Mouse (Mus musculus) right cerebral cortex, adult 2 months (tissue): ENCODE measurements around the gene Lmbrd1.
"Not testable (repeated sequence)": the region's sequence is repeated elsewhere in the genome, so short reads cannot be mapped to it uniquely, and the experiment has no call there.

Experiments
- DNase-seq, 2 experiments: peaks; one replicate each; pipeline ENCODE4 v3.0.0; 2021 to 2022; ENCODE audit warnings: low spot score in 2 of 2

The Lmbrd1 gene

DNA sequence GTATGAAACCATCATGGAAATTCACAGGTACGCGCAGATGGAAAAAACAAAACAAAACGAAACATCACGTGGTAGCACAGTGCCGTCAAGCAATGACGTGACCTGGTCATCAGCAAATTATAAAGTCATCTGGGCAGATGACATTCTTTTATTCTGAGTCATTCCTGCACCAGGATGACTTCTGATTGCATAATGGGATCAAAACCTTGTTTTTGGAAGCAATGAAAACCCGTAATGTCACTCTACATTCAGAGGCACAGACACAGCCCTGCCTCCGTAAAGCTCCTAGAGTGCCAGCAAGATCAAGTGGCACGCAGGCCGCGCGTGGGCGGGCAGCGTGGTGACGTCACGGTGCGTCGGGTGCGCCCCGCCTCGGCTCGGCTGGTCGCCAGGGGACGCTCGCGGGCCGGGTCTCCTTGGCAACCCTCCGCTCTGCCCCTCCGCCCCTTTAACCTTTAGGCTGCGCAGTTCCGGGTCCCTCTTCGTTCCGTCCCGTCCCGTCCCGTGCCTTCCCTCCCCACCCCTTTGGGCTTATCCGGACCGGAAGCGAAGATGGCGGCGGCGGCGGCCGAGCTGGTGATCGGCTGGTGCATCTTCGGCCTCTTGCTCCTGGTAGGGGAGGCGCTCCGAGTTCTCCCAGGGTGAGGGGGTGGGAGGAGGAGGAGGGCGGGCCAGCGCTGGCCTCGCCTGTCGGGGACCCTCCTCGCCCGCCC, at the start of gene Lmbrd1:
Gene Lmbrd1 (plus strand): TSS at position 426 of the 713 bp plus-strand sequence.
- peak; percentile 95 to 98 for DNase-seq

DNA sequence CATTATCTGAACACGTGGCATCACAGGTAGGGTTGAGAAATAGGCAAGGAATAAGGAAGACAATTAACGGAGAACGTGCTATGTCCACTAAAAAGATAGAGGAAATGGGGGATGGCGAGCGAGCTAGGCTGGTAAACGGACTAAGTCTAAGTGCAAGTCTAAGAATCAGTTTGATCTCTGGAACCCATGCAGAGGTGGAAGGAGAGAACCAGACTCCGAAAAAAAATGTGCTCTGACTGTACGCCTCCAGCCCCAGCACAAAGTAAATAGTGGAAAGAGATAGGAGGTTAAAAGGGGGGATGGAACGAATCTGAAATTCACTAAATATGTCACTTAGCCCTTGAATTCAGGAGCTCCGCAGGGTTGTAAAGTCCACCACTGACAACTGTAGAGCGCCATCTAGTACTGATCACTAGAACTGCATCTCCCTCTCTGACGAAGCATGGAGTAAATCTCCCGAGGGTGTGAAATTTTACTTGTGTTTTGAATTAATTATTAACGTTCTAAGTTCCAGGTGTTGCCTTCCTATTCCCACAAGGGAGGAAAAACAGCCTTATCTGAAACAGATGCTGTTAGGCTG, 44.8 kb upstream of the Lmbrd1 start:
- peak; percentile 28 to 48 for DNase-seq

DNA sequence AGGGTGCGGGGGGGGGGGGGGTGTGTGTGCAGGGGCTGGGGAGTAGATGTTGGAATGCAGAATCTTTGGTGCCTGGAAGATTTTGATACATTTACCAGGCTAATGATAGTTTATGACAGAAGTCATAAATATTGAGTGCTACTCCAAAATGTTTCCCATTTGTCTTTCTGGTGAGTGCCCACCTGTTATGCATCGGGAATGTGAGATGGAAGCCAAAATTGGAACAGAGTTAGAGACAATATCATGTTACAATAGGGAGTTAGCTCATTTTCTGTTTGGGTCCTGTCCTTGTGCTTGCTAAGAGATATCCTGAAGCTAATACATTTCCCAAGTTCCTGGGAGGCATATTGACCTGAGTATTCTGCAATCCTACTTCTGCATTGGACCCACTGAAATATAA, 28.3 kb upstream of the Lmbrd1 start:
- DNase-seq, result no peak

DNA sequence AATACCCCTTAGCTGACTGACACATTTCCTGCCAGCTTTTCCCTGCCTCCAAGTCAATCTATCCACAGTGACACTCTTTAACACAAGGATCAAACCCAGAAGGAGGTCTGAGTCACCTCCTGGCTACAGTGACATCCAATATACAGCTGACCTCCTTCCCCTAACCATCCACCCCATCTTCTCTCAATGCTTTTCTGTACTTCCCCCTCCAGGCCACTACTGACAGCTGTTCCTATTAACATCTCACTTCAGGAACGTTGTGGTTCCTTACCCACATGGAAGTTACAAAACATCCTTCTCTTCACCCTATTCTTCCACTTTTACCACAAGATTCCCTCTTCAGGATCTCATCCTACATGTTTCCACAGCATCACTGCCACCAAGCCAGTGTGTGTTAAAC, 18.5 kb upstream of the Lmbrd1 start:
- DNase-seq, result no peak

DNA sequence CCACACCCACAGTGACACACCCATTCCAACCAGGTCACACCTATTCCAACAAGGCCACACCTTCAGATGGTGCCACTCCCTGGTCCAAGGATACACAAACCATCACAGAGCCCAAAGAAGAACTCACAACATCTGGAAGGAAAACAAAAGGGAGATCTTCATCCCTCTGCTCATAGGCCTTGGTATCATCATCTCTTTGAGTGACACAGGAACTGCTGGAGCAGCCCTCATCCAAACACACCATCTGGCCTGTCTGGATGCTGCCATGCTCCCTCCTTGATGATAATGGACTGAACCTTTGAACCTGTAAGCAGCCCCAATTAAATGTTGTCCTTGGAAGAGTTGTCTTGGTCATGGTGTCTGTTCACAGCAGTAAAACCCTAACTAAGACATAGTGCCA, 17.8 kb upstream of the Lmbrd1 start:
- not testable (repeated sequence) for DNase-seq

DNA sequence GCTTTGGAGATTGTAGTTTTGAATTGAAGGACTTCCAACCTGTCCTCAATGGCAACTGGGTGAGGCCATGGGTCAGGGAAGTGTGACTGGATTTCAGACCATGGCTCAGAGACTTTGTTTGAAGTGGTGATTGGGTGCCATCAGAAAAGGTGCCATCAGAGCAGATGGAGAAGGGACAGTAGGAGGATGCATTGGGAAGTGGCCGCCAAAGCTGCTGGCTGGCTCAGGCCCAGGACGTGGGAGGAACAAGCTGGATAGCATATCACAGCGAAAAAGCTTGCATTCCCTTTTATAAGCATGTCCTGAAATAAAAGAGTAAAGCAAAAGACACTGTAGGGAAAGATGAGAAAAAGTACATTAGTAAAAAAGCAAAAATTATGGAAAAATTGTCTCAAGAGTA, 16.9 kb upstream of the Lmbrd1 start:
- peak; percentile 90 to 95 for DNase-seq

DNA sequence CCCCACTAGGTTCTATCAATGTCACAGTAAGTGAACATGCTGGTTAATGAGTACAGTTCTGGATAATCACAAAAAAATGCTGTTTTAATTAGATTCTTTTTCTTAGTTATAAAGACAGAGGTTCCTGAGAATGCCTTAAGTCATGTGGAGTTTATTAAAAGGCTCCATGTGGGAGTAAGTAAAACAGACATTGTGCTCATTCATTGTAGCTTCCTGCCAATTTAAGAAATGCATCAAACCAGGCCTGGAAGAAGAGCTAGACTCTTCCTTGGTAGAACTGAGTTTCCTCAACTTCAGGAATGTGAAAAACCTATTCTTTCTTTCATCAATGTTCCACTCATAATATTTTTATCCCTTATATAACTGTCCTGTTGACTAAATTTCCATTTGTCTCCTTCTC, 14.3 kb upstream of the Lmbrd1 start:
- DNase-seq, result no peak

DNA sequence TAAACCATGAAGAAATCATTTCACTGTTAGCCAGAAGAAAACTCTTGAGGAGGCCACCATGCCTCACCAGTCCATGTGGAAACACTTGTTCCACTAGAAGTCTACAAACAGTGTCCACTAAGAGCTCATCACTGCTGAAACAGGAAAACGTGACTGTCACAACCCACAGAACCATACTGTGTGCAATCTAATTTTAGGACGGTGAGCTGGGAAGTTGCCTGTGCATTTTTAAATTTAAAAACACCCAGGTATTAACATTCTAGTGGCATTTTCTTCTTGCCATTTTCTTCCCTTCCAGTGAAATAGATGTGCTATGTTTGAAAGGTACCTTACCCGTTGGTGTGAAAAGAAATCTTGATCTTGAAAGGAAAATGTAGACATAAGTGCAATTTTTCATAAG, 5.2 kb upstream of the Lmbrd1 start:
- DNase-seq, result no peak

DNA sequence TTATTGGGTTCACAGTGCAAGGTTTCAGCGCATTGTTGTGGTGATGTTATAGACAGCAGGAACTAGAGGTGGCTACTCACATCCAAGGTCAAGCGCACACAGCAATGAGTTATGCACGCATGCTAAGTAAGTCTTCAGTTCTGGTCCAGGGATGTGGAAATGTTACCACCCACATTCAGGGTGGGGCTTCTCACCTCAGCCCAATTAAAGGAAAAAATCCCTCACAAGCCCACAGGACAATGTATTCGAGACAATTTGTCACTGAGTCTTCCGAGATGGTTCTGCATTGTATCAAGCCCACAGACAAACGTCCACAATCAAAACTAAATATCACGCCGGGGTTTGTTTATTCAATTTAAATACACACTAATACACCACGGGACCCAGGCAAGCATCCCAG, 724 bp upstream of the Lmbrd1 start:
- peak in 1 of 2 experiments; percentile 36 for DNase-seq

DNA sequence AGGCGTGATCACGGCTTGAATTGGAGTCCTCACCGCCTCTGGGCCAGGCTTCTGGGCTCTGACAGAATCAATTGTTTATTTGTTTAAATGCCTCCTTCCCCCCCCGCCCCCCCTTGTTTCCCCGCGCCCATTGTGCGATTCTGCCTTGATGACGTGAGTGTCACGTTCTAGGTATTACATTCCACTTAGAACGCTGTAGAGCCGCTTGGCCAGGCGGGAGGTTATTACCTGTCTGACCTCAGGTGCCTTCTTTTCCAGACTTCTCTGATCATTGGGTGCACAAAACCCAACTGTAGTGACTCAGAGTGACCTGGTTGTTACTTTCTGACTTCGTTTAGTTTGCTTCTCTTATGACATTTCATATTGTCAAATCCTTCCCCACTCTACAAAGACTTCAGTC, 641 bp downstream of the Lmbrd1 start:
- peak in 1 of 2 experiments; percentile 28 for DNase-seq

DNA sequence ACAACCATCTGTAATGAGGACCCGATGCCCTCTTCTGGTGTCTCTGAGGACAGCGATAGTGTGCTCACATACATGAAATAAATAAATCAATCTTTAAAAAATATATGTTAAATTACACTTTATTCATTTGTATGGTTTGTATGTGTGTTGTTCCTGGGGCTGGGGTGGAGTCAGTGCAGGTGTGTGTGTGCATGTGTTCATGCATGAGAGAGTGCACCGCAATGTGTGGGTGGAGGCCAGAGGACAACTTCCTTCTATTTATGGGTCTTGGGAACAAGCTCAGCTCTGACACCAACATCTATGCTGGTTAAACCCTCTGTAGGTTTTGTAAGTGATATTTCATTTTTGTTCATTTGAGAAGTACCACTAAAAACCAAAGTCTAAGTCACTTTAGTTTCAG, 2.6 kb downstream of the Lmbrd1 start:
- no peak for DNase-seq

DNA sequence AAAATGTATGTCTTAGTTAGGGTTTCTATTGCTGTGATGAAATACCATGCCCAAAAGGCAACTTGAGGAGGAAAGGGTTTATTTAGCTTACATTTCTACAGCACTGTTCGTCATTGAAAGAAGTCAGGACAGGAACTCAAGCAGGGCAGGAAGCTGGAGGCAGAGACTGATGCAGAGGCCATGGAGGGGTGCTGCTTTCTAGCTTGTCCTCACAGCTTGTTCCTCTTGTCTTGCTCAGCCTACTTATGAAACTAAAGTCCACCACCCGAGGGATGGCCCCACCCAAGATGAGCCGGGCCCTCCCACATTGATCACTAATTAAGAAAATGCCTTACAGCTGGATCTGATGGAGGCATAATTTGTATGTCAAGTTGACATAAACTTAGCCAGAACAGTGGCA, 3.5 kb downstream of the Lmbrd1 start:
- DNase-seq, result no peak

DNA sequence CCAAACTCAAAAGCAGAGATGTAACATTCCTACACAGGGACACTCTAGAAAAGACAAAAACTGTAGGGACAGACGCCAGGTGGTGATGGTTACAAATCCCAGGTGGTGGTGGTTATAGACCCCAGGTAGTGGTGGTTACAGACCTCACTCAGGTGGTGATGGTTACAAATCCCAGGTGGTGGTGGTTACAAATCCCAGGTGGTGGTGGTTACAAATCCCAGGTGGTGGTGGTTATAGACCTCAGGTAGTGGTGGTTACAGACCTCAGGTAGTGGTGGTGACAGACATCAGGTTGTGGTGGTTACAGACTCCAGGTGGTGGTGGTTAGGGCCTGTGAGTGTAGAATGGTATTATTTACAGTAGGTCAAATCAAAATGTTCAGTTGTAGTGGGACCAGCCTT, 5.5 kb downstream of the Lmbrd1 start:
- DNase-seq, result no peak

DNA sequence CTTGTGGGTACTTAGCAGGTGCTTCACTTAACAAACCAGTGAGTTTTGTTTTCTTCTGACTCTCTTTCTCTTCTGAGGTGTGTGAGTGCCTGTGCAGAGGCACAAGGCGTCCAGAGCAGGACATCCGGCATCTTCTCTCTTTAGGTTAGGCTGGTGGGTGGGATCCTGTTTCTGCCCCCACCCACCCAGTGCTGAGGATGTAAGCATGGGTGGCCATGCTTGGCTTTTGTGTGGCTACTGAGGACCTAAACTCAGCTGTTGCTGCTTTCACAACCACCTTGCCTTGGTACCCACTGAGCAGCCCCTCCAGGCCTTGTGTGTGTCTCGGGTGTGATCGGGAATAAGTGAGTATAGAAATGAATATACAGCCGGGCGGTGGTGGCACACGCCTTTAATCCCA, 7.2 kb downstream of the Lmbrd1 start:
- no peak for DNase-seq

DNA sequence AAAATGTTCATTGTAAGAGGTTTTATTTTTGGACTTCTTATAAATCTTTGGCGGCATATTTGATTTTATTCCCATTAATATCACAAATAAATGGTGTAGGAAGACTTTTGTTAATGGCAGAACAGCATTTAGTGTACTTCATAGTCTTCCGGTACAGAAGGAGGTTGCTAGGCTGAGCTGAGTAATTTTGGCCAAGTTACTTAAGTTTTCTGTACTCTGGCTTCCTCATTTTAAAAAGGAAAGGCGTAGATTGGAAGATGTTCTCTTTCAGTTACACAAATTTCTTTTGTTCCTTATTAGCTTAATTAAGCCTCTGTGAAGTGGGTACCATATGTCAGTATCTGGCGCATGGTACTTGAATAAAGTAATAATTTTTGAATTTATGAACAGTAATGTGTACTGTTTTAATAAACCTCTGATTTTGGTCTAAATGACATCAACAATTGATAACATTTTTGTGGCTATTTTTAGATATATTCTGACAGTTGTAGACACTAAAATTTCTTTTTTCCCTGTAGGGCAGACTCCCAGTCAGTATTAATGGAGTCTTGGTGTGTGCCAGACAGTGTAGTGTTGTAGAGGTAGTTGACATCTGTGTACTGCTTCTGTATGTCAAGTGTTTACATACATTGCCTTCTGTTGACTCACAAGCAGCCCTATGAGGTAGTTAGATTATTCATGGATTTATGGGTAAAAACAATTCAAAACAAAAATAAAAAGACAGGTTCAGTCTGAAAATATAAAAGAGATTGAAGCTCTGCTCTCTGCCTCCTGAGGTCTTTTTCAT, 8.0 kb downstream of the Lmbrd1 start:
- no peak for DNase-seq

DNA sequence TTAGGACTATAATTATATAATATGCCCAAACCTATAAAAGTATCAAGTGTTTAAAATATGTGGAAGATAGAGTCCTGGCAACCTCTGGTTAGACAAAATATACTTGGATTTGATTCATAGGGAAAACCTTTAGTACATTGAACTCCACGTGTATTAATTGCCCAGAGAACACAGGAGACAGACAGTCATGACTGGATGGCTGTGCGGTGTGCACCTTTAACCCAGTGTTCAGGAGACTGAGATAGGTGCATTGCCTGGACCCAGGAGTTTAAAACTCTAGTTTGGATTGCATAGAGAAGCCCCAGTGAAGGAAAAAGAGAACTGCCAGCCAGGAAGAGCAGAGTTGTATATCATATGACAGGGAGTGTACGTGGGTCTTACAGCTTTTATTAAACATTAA, 19.2 kb downstream of the Lmbrd1 start:
- DNase-seq, result no peak

DNA sequence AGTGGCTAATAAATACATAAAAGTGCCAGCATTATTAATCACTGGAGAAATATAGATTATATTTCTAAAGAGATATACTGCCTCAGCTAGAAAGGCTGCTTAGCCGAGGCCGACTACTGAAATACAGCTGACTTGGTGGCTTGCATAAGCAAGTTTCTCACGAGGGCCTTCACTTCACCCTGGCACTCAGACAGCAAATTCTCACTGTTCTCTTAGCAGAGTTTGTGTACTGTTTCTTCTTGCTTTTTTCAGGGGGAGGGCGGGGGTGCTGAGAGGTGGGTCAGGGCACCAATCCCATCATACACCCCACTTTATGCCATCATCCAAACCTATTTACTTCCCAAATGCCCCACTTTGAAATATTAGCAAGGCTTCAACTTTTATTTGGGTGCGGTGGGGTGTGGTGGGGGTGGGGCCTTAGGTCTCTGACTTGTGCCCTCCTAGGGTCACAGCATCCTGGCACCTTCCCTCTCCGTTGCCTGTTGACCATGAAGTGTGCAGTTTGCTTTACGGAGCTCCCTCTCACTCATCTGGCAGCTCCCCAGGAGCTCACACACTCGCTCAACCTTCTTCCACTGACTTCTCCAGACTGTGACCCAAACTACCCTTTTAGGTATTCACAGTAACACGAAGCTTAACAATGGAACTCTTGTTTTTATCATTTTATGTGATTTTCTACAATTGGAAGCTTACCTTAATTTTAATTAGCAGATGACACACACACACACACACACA, 19.9 kb downstream of the Lmbrd1 start:
- DNase-seq, result no peak

DNA sequence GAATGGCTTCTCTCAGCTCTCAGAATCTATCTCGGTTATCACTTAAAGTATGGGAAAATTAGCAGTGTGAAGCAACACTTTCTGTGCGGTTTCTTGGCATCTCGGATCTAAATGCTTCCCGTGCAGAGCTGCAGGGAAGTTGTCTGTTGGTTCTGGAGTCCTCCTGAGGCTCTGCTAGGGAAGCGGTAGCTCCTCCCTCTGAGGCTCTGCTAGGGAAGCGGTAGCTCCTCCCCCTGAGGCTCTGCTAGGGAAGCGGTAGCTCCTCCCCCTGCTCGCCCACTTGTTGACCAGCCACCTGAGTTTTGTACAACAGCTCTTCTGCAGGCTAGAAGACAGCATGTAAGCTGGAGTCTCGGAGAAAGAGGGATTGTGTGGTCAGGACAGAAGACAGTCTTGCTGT, 20.9 kb downstream of the Lmbrd1 start:
- no peak for DNase-seq

DNA sequence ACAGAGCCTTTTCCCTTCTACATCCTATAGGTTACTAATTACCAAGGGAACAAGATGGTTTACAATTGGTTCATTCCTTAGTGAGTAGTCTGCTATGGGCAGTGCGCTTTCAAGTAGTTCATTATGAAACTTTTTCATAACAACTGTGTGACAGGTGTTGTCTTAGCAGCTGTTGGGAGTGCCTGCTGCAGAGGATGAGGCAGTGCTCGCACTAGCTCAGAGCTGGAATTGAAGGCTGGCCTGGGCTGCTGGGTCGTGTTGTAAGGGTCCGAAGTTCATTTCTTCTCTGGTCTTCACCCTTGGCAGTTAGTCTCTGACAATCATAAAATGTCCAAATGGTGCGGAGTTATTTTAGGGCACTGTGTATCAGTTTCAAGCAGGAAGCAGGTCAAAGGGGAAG, 21.8 kb downstream of the Lmbrd1 start:
- no peak for DNase-seq

DNA sequence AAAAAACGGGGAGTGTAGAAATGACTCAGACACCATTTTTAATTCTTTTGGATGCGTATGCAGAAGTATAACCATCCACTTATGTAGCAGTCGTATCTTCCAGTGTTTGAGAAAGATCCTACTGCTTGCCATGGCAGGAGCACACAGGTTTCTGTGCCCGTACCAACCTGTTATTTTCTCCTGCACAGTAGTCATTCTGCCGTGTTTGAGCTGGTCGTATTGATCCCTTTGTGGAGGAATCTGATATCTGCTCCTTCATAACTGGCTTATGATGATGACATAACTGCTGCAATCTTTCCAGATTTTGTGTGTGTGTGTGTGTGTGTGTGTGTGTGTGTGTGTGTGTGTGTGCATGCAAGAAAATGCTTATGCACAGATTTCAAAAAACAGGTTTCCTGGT, 25.4 kb downstream of the Lmbrd1 start:
- no peak for DNase-seq

DNA sequence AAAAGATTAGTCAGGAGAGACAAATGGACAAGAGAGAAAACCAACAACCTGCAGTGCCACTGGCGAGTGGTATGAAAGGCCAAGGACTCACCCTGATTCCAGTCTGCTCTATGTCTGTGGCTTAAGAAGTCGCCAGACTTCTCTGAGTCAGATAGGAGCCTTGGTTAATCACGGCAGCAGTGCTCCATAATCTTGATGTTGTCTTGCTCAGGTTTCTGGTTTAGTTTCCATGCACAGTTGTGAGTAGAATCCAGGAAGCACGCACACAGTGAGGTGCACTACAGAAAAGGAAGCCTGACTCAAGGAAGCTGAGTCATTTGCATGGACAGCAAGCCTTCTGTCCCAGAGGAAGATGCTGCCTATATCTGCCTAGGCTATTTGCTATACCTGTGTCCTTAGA, 37.9 kb downstream of the Lmbrd1 start:
- no peak for DNase-seq

DNA sequence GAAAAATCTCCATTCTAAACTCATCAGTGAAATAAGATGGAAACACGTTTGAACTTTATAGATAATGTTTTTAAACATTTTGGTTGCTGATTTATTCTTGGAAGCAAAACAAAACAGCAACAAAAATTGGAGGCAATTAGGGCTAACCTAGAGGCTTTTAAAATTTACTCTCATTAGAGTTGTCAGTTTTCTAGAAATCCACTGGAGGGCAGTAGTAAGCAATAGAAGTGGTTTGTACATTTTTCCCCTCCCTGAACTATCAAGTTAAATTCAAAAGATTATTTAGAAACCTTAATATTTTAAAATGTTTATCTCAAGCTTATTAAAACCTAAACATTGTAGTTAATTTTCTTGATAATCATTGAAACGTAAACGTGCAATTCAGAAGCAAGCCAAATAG, 41.2 kb downstream of the Lmbrd1 start:
- DNase-seq, result no peak
